Mouse (Mus musculus): ENCODE data around the gene Nav2.

Nav2 gene

DNA sequence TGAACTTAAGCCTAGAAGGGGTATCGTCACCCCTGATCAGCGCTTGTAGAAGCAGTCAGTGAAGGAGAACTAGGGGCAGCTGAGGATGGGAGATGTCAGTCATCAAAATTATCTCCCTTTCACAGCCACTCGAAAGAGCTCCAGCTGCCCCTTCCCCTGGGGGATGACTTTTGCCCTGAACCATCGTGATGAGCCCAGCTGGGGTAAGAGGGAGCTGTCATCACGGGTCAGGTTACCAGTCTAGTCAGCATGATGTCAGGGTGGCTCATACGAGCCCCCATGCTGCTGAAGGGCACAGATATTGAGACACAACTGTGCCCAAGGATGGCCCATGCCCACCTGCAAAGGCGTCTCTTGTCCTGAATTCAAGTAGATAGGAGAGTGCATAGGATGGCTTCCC is 72.5 kb downstream of the Nav2 start:
- no peaks in the 10 kb centered on the region for H3K4me1 ChIP-seq (replicated peaks; ENCODE audit: low read depth, low read length)
- peaks cover 4% of the 10 kb centered on the region; the same call in 1 of the 2 replicates for H3K27me3 ChIP-seq (ENCODE audit: insufficient read depth, low read length)
- TF ChIP-seq NANOG (IDR thresholded peaks at IDR 0.05; ENCODE audit: borderline replicate concordance, low read length) (no peak), CTCF (conservative IDR thresholded peaks at IDR 0.05; ENCODE audit: low read length) (no peak), POU5F1 (IDR thresholded peaks at IDR 0.05; ENCODE audit: borderline replicate concordance, low read length) (no peak)
- H3K36me3 ChIP-seq (ENCODE audit: insufficient read depth, low read length), result no peaks in the 10 kb centered on the region
- H3K9me3 ChIP-seq (ENCODE audit: low read length), result no peaks in the 10 kb centered on the region
- H3K4me3 ChIP-seq (replicated peaks; ENCODE audit: low read length), result no peak overlapping the region

DNA sequence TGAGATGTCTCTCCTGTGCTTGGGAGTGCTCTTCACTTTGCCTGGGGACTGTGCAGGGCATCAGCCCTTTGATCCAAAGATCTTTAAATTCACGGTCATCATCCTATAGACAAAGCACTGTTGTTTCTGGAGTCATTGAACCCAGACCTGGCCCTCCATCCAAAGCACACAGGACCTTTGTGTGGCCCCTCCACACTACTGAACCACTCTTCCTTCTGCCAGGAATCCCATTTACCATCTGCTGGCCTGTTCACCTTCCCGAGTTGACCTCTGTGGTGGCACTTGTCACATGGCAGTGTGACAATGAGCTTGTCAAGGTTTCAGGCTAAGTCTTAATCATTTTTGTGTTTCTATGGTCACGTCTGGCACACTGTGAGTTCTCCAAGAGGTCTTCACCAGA is 73.3 kb downstream of the Nav2 start:
- TF ChIP-seq POU5F1 (IDR thresholded peaks at IDR 0.05; ENCODE audit: borderline replicate concordance, low read length) (no peak), NANOG (IDR thresholded peaks at IDR 0.05; ENCODE audit: borderline replicate concordance, low read length) (no peak)

DNA sequence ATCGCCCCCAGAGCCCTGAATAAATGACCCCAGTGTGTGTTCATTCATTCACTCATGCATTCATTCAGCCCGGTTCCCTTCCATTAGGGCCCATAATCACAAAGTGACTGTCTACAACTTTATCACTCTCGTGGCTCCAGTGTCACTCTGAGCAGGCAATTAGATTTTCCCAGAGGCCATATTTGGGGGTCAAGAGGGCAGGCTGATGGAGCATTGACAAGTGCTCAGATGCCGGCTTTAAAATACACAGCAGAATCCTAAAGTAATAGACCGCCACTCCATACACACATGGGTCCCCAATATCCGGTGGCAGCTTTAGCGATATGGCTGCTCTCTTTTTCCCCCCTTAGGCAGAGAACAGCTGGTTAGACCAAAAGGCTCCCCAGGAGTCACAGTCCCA is 74.1 kb downstream of the Nav2 start:
- H3K27me3 ChIP-seq (ENCODE audit: insufficient read depth, low read length), result peaks cover 4% of the 10 kb centered on the region; the same call in 1 of the 2 replicates
- H3K4me3 ChIP-seq (replicated peaks; ENCODE audit: low read length), result no peak overlapping the region
- H3K36me3 ChIP-seq (ENCODE audit: insufficient read depth, low read length), result no peaks in the 10 kb centered on the region
- H3K9me3 ChIP-seq (ENCODE audit: low read length), result no peaks in the 10 kb centered on the region
- H3K4me1 ChIP-seq (replicated peaks; ENCODE audit: low read depth, low read length), result no peaks in the 10 kb centered on the region
- TF ChIP-seq NANOG (IDR thresholded peaks at IDR 0.05; ENCODE audit: borderline replicate concordance, low read length) (no peak), POU5F1 (IDR thresholded peaks at IDR 0.05; ENCODE audit: borderline replicate concordance, low read length) (no peak), CTCF (conservative IDR thresholded peaks at IDR 0.05; ENCODE audit: low read length) (no peak)

More for the DNA sequence above, 73.3 kb downstream of the Nav2 start:
- H3K36me3 ChIP-seq (ENCODE audit: insufficient read depth, low read length), result no peaks in the 10 kb centered on the region
- no peaks in the 10 kb centered on the region for H3K4me1 ChIP-seq (replicated peaks; ENCODE audit: low read depth, low read length)
- no peaks in the 10 kb centered on the region for H3K9me3 ChIP-seq (ENCODE audit: low read length)
- no peak overlapping the region for H3K4me3 ChIP-seq (replicated peaks; ENCODE audit: low read length)
- H3K27me3 ChIP-seq (ENCODE audit: insufficient read depth, low read length), result peaks cover 4% of the 10 kb centered on the region; the same call in 1 of the 2 replicates

DNA sequence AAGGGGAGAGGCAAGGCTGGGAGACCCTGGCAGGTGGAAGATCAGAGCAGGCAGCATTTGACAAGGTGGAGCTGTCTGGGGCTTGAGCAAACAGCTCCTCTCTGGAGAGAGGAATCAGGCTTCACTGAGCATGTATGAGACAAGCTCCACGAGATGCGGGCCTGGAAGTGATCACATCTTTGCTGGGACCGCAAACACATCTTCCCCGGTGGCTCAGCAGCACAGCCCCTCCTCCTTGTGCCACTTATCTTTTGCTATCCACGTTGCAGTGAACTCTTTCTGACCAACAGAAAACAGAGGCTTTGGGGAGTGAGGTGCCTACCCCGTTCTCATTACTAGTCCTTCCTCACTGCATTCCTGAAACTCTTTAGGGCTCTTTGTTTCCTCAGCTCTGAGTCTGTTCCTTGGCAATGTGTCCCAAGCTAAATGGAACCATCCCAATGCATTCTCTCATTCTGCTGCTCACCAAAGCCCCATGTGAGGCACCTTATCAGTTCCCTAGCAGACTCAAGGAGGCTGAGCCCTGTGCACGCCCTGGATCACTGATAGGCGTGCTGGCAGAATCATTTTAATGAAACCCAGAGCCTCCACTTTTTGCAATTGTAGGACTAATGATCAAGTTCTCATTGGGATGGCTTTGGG is 83.5 kb downstream of the Nav2 start:
- Histone ChIP-seq H3K36me3 (ENCODE audit: insufficient read depth, low read length) (no peaks in the 10 kb centered on the region), H3K9me3 (ENCODE audit: low read length) (0 out of 2 replicates have a peak, but pooled peaks cover 6% of the 10 kb centered on the region)
- TF ChIP-seq NANOG (IDR thresholded peaks at IDR 0.05; ENCODE audit: borderline replicate concordance, low read length), result no peak
- no peak for TF ChIP-seq POU5F1 (IDR thresholded peaks at IDR 0.05; ENCODE audit: borderline replicate concordance, low read length)
- TF ChIP-seq CTCF (conservative IDR thresholded peaks at IDR 0.05; ENCODE audit: low read length), result no peak

DNA sequence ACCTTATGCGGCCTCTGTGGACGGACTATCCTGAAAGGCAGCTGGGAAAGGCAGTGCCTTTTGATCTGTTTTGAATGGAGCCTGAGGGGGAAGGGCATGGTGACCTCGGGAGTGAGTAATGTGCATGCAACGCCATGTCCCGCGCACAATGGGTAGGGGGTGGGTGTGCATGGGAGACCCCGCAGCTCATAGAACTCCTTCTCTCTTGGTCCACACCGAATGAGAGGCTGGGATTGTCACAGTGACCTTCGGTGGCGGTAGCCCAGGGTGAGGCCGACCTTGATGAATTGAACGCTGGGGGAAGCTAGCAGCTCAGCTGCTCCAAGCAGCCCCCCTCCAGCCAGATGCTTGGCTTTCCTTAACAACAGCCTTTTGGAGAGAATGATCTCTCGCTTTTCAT is 86.7 kb downstream of the Nav2 start:
- TF ChIP-seq CTCF (conservative IDR thresholded peaks at IDR 0.05; ENCODE audit: low read length) (no peak), NANOG (IDR thresholded peaks at IDR 0.05; ENCODE audit: borderline replicate concordance, low read length) (no peak), POU5F1 (IDR thresholded peaks at IDR 0.05; ENCODE audit: borderline replicate concordance, low read length) (no peak)
- Histone ChIP-seq H3K4me3 (replicated peaks; ENCODE audit: low read length) (no peak overlapping the region), H3K27me3 (ENCODE audit: insufficient read depth, low read length) (no peaks in the 10 kb centered on the region), H3K9me3 (ENCODE audit: low read length) (0 out of 2 replicates have a peak, but pooled peaks cover 6% of the 10 kb centered on the region), H3K36me3 (ENCODE audit: insufficient read depth, low read length) (no peaks in the 10 kb centered on the region), H3K4me1 (replicated peaks; ENCODE audit: low read depth, low read length) (peaks cover 14% of the 10 kb centered on the region)

More for the DNA sequence above, 83.5 kb downstream of the Nav2 start:
- H3K27me3 ChIP-seq (ENCODE audit: insufficient read depth, low read length), result no peaks in the 10 kb centered on the region
- no peak overlapping the region for H3K4me3 ChIP-seq (replicated peaks; ENCODE audit: low read length)
- peaks cover 10% of the 10 kb centered on the region for H3K4me1 ChIP-seq (replicated peaks; ENCODE audit: low read depth, low read length)

DNA sequence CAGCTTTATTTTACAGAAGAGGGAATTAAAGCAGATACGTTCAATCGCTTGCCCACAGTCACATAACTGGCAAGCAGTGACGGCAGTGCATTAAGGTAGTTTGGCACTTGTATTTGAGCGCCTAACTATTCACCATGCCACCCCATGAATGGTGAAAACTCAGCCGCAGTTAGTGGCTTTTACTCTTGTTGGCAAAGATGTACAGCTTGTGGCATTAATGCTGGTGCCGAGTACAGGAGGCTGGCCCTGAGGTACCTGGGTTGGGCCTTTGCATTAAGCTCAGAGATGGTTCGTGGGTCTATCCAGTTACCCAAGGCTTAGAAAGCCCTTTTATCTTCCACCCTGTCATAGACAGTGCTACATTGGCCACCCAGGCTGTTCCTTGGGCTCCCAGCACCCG is 87.2 kb downstream of the Nav2 start:
- no peaks in the 10 kb centered on the region for H3K27me3 ChIP-seq (ENCODE audit: insufficient read depth, low read length)
- no peak overlapping the region for H3K4me3 ChIP-seq (replicated peaks; ENCODE audit: low read length)
- peaks cover 14% of the 10 kb centered on the region for H3K4me1 ChIP-seq (replicated peaks; ENCODE audit: low read depth, low read length)
- no peaks in the 10 kb centered on the region for H3K36me3 ChIP-seq (ENCODE audit: insufficient read depth, low read length)
- no peak for TF ChIP-seq NANOG (IDR thresholded peaks at IDR 0.05; ENCODE audit: borderline replicate concordance, low read length)
- TF ChIP-seq POU5F1 (IDR thresholded peaks at IDR 0.05; ENCODE audit: borderline replicate concordance, low read length), result no peak
- TF ChIP-seq CTCF (conservative IDR thresholded peaks at IDR 0.05; ENCODE audit: low read length), result no peak
- 0 out of 2 replicates have a peak, but pooled peaks cover 6% of the 10 kb centered on the region for H3K9me3 ChIP-seq (ENCODE audit: low read length)

DNA sequence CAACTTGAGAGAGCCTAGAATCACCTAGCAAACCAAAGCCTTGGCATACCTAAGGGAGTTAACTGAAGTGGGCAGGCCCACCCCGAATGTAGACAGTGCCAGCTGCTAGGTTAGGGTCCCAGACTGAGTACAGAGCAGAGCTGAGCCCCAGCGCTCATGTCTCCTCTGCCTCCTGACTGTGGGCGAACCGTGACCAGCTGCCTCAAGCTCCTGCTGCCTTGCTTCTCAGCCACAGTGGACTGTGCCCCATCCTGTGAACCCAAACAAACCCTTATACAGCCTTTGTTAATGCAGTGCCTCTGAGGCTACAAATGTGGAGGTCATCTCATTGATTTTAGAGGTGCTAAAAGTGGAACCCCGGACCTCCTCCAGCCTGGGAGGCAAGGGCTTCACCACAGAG is 88.3 kb downstream of the Nav2 start:
- Histone ChIP-seq H3K36me3 (ENCODE audit: insufficient read depth, low read length) (no peaks in the 10 kb centered on the region), H3K27me3 (ENCODE audit: insufficient read depth, low read length) (no peaks in the 10 kb centered on the region; the same call in 1 of the 2 replicates), H3K4me1 (replicated peaks; ENCODE audit: low read depth, low read length) (peaks cover 17% of the 10 kb centered on the region), H3K9me3 (ENCODE audit: low read length) (0 out of 2 replicates have a peak, but pooled peaks cover 6% of the 10 kb centered on the region), H3K4me3 (replicated peaks; ENCODE audit: low read length) (no peak overlapping the region)
- TF ChIP-seq POU5F1 (IDR thresholded peaks at IDR 0.05; ENCODE audit: borderline replicate concordance, low read length), result no peak
- no peak for TF ChIP-seq CTCF (conservative IDR thresholded peaks at IDR 0.05; ENCODE audit: low read length)
- no peak for TF ChIP-seq NANOG (IDR thresholded peaks at IDR 0.05; ENCODE audit: borderline replicate concordance, low read length)

DNA sequence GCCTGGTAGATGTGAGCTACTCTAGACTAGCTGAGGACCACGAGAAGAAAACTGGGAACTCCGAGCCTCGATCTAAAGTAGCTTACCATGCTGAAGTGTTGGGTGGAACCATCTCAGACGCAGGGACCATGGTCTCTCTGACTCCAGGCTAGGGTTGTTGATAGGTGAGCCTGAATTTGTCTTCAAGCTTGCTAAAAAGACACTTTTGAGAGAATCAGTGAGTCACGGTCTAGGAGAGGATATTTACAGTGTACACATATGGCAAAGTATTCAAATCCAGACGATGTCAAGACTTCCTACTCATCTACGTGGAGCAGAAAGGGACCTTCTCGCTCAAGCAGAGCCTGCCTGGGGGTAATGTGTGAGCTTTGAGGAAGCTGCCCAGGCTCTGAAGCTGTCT is 89.6 kb downstream of the Nav2 start:
- H3K4me3 ChIP-seq (replicated peaks; ENCODE audit: low read length), result no peak overlapping the region
- no peak for TF ChIP-seq CTCF (conservative IDR thresholded peaks at IDR 0.05; ENCODE audit: low read length)
- no peak for TF ChIP-seq NANOG (IDR thresholded peaks at IDR 0.05; ENCODE audit: borderline replicate concordance, low read length)
- no peak for TF ChIP-seq POU5F1 (IDR thresholded peaks at IDR 0.05; ENCODE audit: borderline replicate concordance, low read length)
- 0 out of 2 replicates have a peak, but pooled peaks cover 6% of the 10 kb centered on the region for H3K9me3 ChIP-seq (ENCODE audit: low read length)
- peaks cover 27% of the 10 kb centered on the region for H3K4me1 ChIP-seq (replicated peaks; ENCODE audit: low read depth, low read length)
- no peaks in the 10 kb centered on the region; the same call in 1 of the 2 replicates for H3K27me3 ChIP-seq (ENCODE audit: insufficient read depth, low read length)
- no peaks in the 10 kb centered on the region for H3K36me3 ChIP-seq (ENCODE audit: insufficient read depth, low read length)

Data from E14TG2a.4 (cell line).